Mouse (Mus musculus) forebrain, embryonic 16.5 days (tissue): ENCODE measurements around the gene Rnf182. TPM values are rescaled to one million over a fixed set of nuclear protein-coding genes. Genes with fewer than 3 reads are reported as not detected.

Experiments used
- ATAC-seq: fragments of 200-750 bp; cut with Nextera tagmentation; 2 replicates; pipeline ENCODE4 v1.8.0; 2017; ENCODE audit warnings: mild to moderate bottlenecking, moderate library complexity
- H3K27ac ChIP-seq: fragments of 300-500 bp; sonication (generic); 2 replicates; pipeline ENCODE4 v1.5.1; 2014; ENCODE audit warnings: low read length, control low read depth
- H3K27me3 ChIP-seq: fragments of 300-500 bp; sonication (generic); replicated peaks from 2 replicates; pipeline ENCODE4 v1.6.1; 2014; ENCODE audit warnings: low read length; ENCODE audit not compliant: control insufficient read depth, insufficient read depth
- H3K36me3 ChIP-seq: fragments of 300-500 bp; sonication (generic); 2 replicates; pipeline ENCODE4 v1.6.1; 2014; ENCODE audit not compliant: control insufficient read depth, insufficient read depth
- H3K4me1 ChIP-seq: fragments of 300-500 bp; sonication (generic); replicated peaks from 2 replicates; pipeline ENCODE4 v1.6.1; 2014; ENCODE audit warnings: low read length; ENCODE audit not compliant: control insufficient read depth, insufficient read depth
- H3K4me2 ChIP-seq: fragments of 300-500 bp; sonication (generic); 2 replicates; pipeline ENCODE4 v1.6.1; 2014; ENCODE audit warnings: mild to moderate bottlenecking, low read length, control low read depth
- H3K4me3 ChIP-seq: fragments of 300-500 bp; sonication (generic); replicated peaks from 2 replicates; pipeline ENCODE4 v1.5.1; 2014; ENCODE audit warnings: mild to moderate bottlenecking, low read length, control low read depth
- H3K9ac ChIP-seq: fragments of 300-500 bp; sonication (generic); replicated peaks from 2 replicates; pipeline ENCODE4 v1.6.1; 2014; ENCODE audit warnings: low read depth, low read length, control low read depth
- H3K9me3 ChIP-seq: fragments of 300-500 bp; sonication (generic); 2 replicates; pipeline ENCODE4 v1.6.1; 2016; ENCODE audit warnings: low read length; ENCODE audit not compliant: control insufficient read depth
- WGBS: fragments of 180-500 bp; shearing (Covaris S2); extraction: QIAGEN DNeasy Blood & Tissue Kit; methylation state at CpG from one replicate; pipeline ENCODE4 v1.1.7; 2014; 5-methylcytosine and 5-hydroxymethylcytosine counted together
- polyA plus RNA-seq: library from polyadenylated mRNA; unstranded; fragments of >200 nt; fragmentation: Nextera tagmentation; extraction: Ambion mirVana; gene quantifications from 2 replicates; pipeline ENCODE4 v1.2.1, GENCODE M21; 2015

Gene Rnf182
- polyA plus RNA-seq, 1 experiment from 2014 or later: 51.6 TPM

DNA sequence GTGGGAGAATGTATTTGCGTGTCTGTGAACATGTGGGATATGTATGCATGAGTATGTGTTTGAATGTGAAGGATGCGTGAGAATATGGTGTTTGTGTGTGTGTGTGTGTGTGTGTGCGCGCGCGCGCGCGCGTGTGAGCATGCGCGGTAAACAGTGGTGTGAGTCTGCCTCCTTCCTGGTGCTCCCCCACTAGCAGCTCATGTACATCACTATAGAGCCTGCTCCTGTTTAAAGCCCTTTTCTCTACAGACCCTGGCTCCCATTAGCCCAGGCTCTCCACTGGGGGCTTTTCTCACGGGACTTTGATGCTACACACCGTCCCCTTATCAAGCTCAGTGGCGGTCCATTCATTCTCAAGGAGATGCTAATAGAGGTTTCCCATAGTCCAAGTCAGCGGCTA lies 32.5 kb upstream of the Rnf182 start:
- H3K9ac ChIP-seq: 0 out of 2 replicates have a peak overlapping the region, but pooled peaks have one; percentile 4
- H3K4me2 ChIP-seq: peak overlapping the region; percentile 36
- H3K9me3 ChIP-seq: no peaks in the 10 kb centered on the region
- WGBS: 44% methylated on average over 16 of the region's 16 CpGs
- H3K4me1 ChIP-seq: peaks cover 17% of the 10 kb centered on the region
- peak overlapping the region; percentile 76 for H3K27ac ChIP-seq
- H3K36me3 ChIP-seq: no peaks in the 10 kb centered on the region
- H3K27me3 ChIP-seq: no peaks in the 10 kb centered on the region
- ATAC-seq: peak; percentile 52; the same call in 1 of the 2 replicates
- H3K4me3 ChIP-seq: no peak overlapping the region

DNA sequence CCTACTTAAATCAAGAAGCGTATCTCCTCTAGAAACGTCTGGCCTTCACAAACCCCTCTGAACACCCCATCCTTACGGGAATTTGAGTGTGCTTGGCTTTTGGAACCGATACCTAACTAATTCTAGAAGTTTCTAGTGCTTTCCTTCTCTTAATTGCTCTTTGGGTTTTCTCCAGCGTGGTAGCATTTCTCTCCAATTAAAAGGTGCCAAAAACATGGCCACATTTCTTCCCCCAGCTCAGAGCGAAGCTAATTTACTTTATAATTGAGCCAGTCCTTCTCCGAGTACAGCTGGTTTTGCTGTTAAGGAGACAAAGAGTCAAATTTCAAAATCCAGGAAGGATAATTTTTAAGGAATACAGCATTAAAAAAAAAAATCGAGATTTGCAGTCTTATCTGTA lies 32.0 kb upstream of the Rnf182 start:
- ATAC-seq: 0 out of 2 replicates have a peak, but pooled peaks have one; percentile 47
- no peak overlapping the region for H3K9ac ChIP-seq
- no peaks in the 10 kb centered on the region for H3K27me3 ChIP-seq
- WGBS: 23% methylated on average over 8 of the region's 8 CpGs
- no peak overlapping the region for H3K4me2 ChIP-seq
- H3K9me3 ChIP-seq: no peaks in the 10 kb centered on the region
- no peaks in the 10 kb centered on the region for H3K36me3 ChIP-seq
- H3K27ac ChIP-seq: peak overlapping the region; percentile 76
- H3K4me3 ChIP-seq: no peak overlapping the region
- peaks cover 19% of the 10 kb centered on the region for H3K4me1 ChIP-seq

DNA sequence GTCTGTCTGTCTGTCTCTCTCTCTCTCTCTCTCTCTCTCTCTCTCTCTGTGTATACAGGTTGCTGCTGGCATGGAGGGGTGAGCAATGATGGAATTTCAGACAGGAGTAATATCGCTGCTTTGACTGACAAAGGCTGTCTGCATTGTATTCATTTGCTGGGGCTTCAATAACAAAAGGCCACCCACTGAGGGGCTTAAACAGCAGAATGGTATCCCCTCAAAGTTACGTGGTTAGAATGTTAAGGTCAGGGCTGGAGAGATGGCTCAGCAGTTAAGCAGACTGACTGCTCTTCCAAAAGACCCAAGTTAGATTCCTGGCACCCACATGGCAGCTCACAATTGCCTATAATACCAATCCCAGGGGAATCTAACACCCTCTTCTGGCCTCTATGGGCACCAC lies 30.2 kb upstream of the Rnf182 start:
- 36% methylated on average over 2 of the region's 2 CpGs for WGBS
- ATAC-seq: no peak

DNA sequence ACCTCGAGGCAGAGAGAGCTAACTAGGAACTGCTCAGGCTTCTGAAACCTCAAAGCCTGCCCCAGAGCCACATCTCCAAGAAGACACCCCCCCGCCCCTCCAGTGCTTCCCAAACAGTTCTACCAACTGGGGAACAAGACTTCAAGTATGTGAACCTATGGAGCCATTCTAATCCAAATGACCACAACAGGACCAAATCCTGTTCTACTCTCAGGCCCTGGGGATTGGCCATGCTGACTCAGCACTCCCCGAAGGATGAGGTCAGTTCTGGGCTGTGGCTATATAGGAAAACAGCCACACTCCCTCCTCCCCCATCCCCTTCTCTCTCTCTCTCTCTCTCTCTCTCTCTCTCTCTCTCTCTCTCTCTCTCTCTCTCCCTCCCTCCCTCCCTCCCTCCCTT lies 28.5 kb upstream of the Rnf182 start:
- Histone ChIP-seq H3K9me3 (no peaks in the 10 kb centered on the region), H3K27ac (no peak overlapping the region)

More for the DNA sequence above, 30.2 kb upstream of the Rnf182 start:
- Histone ChIP-seq H3K9ac (no peak overlapping the region), H3K36me3 (no peaks in the 10 kb centered on the region), H3K4me3 (no peak overlapping the region), H3K27me3 (no peaks in the 10 kb centered on the region), H3K4me1 (peaks cover 22% of the 10 kb centered on the region), H3K27ac (no peak overlapping the region), H3K4me2 (no peak overlapping the region), H3K9me3 (no peaks in the 10 kb centered on the region)

DNA sequence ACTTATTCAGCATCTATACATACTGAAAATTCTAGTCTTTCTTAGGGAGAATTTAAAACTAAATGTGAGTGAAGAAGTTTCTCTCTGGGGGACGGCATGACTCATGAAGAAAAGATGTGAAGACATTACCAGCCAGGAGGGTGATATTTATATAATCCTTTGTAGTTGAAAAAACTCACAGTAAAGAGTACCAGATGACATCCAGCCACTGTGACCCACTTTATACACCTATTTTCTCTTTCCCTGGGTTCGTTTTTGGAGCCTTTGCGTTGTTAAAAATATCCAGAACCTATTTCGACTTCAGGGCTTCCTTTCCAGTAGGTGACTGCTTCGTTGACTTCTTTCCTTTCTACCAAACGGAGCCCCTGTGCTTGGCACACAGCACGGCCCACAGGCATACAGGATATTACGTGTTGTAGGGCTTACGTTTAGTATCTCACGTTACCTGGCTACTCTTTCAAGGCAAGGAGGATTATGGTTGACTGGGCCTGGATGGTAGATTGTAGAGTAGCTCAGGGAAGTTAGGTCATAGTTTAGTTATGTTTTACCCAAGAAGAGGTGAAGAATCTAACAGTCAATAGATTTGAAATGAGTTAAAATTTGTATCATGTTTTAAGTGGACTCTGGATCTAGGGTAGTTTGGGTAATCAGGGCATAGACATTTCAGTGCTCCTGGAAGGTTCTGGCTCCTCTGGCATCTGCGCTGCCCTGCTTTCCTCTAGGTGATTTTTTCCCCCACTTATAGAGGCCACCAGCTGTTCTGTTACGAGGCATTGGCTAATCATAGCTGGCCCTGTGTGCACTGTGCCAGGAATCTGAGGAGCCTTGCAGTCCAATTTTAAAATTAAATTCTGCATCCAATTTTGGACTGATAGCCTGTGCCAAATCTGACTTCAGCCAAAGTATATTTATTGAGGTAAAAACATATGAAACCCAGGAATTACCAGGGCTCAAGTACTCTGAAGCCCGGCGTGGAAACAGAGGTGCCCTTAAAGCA lies 27.4 kb upstream of the Rnf182 start:
- no peak overlapping the region for H3K27ac ChIP-seq
- 80% methylated on average over 14 of the region's 14 CpGs for WGBS

More for the DNA sequence above, 28.5 kb upstream of the Rnf182 start:
- Histone ChIP-seq H3K4me2 (no peak overlapping the region), H3K4me3 (no peak overlapping the region), H3K9ac (no peak overlapping the region), H3K4me1 (peaks cover 25% of the 10 kb centered on the region), H3K27me3 (no peaks in the 10 kb centered on the region), H3K36me3 (no peaks in the 10 kb centered on the region)
- ATAC-seq: no peak
- 90% methylated on average over 3 of the region's 3 CpGs for WGBS

DNA sequence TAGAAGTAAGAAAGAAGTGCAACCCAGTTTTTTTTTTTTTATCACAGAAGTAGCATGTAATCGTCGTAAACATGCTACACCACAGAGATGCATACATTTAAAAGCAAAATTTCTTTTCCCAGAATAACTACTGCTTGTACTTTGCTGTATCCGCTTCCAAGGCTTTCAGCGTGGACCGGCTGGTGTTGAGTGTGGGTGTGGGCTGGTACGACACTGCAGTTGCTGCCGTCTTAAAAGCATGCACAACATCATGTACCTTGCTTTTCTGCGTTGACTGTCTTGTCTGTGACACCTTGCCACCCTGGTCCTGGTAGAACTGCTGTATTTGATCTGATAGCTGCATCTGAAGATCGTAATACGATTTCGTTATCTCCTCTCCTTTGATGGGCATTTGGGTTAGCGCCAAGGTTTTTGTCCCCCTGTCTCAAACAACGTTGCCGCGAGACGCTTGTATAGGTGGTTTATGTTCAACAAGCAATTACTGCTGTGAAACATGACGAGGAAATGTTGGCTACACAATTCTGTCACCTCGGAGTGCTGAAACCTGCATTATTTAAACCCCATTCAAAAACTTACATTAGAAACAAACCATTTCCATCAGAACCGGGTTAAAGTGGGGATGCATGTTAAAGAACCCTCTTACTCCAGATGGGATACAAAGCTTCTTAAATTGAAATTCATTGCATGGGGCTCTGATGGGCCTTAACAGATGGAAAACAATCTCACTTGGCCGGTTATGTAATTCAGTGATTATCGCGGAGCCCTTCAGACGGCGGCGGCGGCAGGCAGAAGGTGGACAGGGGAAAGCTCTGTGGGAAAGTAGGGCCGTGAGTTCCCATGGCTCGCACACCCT lies 23.5 kb upstream of the Rnf182 start:
- ATAC-seq: peak; percentile 73
- WGBS: 22% methylated on average over 28 of the region's 28 CpGs
- H3K4me2 ChIP-seq: peak overlapping the region; percentile 23

More for the DNA sequence above, 27.4 kb upstream of the Rnf182 start:
- Histone ChIP-seq H3K9ac (no peak overlapping the region), H3K27me3 (no peaks in the 10 kb centered on the region), H3K9me3 (no peaks in the 10 kb centered on the region), H3K36me3 (no peaks in the 10 kb centered on the region), H3K4me3 (no peak overlapping the region), H3K4me2 (no peak overlapping the region), H3K4me1 (peaks cover 29% of the 10 kb centered on the region)
- no peak for ATAC-seq

DNA sequence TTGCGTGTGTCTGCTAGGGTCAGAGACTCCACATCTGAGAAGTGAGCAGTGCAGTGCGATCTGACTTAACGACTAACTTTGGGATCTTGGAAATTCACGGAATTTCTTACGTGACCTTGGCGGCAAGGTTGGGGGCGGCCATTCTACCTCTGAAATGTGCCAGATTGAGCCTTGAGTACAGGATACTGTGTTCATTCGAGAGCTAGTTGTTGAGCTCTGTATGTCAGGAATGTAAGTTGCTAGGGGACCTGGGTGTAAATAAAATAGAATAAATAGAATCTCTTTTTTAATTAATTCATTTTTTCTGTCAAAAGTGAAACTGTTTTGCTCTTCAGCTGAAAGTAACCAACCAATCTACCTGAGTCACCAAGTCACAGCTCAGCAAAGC lies 22.8 kb upstream of the Rnf182 start:
- Histone ChIP-seq H3K9ac (peak overlapping the region; percentile 33; the same call in 1 of the 2 replicates), H3K4me2 (peak overlapping the region; percentile 23), H3K9me3 (no peaks in the 10 kb centered on the region), H3K4me1 (peaks cover 17% of the 10 kb centered on the region), H3K4me3 (peak overlapping the region; percentile 5; the same call in 1 of the 2 replicates), H3K27ac (peak overlapping the region; percentile 37; the same call in 1 of the 2 replicates), H3K36me3 (no peaks in the 10 kb centered on the region), H3K27me3 (no peaks in the 10 kb centered on the region)
- WGBS: 45% methylated on average over 8 of the region's 8 CpGs
- ATAC-seq: peak; percentile 11; the same call in 1 of the 2 replicates

More for the DNA sequence above, 23.5 kb upstream of the Rnf182 start:
- no peaks in the 10 kb centered on the region for H3K36me3 ChIP-seq
- H3K4me3 ChIP-seq: peak overlapping the region; percentile 5; the same call in 1 of the 2 replicates
- H3K9ac ChIP-seq: peak overlapping the region; percentile 33; the same call in 1 of the 2 replicates
- H3K9me3 ChIP-seq: no peaks in the 10 kb centered on the region
- H3K27me3 ChIP-seq: no peaks in the 10 kb centered on the region
- H3K4me1 ChIP-seq: peaks cover 17% of the 10 kb centered on the region
- peak overlapping the region; percentile 72 for H3K27ac ChIP-seq

DNA sequence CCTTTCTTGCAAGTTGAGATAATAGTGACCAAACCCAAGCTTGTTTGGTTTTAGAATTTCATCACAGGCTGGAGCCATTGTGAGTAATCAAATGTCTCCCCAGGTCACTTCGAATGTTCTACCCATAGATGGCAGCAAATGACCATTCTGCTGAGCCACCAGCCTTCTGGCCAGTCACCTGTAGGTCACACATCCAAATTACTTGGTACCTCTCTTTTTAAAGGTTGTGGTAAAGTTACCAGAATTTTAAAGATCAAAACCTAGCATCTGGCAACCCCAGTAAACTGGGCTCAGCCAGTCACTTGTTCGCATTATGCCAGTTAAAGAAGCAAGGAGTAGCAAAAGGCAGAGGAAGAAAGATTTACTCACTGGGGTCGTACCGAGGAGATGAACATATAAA lies 19.6 kb upstream of the Rnf182 start:
- 62% methylated on average over 4 of the region's 4 CpGs for WGBS
- Histone ChIP-seq H3K4me1 (peaks cover 12% of the 10 kb centered on the region), H3K27me3 (no peaks in the 10 kb centered on the region), H3K36me3 (no peaks in the 10 kb centered on the region), H3K27ac (no peak overlapping the region), H3K4me2 (no peak overlapping the region), H3K9ac (no peak overlapping the region), H3K4me3 (no peak overlapping the region), H3K9me3 (no peaks in the 10 kb centered on the region)
- no peak for ATAC-seq

DNA sequence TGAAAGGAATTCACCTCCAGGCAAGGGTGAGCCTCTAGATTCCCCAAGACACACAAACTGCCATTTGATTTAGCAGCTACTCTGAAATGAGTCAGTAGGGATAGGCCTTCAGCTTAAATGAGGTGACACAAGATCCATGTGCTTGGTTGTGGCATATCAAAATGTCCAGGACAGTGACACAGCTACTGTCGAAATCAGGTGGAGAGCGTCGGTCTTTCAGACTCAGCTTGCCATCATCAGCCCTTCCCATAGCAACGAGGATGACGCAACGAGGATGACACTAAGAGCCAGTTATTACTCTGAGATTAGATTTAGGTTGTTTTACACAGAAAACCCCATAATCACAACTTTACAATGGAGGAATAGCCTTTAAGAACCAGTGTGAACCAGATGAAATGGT lies 14.5 kb upstream of the Rnf182 start:
- Histone ChIP-seq H3K36me3 (no peaks in the 10 kb centered on the region), H3K9ac (no peak overlapping the region), H3K4me1 (peaks cover 9% of the 10 kb centered on the region; the same call in 1 of the 2 replicates), H3K9me3 (no peaks in the 10 kb centered on the region), H3K4me3 (no peak overlapping the region), H3K27ac (no peak overlapping the region), H3K4me2 (no peak overlapping the region), H3K27me3 (no peaks in the 10 kb centered on the region)
- 95% methylated on average over 6 of the region's 6 CpGs for WGBS
- ATAC-seq: no peak
